ENCODE assay signal across 7 mouse cellular contexts in genomic region chr5:142794582-142794981, GRCm38 (mm10). TPM values are rescaled to one million over a fixed set of nuclear protein-coding genes. Genes with fewer than 3 reads are reported as not detected.
A peak's percentile ranks its signal among the peaks of the same experiment; 100 is the strongest.
DNase-seq lines count a peak whose midpoint lies in the region; ATAC-seq lines count a peak whose summit lies in the region.

No protein-coding gene starts in this region.

- WGBS in midbrain, embryonic 10.5 days: 86% methylated on average over 13 of the region's 13 CpGs
- 86% methylated on average over 13 of the region's 13 CpGs for WGBS in midbrain, embryonic 13.5 days
- 81% methylated on average over 13 of the region's 13 CpGs for WGBS in heart, embryonic 10.5 days
- WGBS in lung, embryonic 16.5 days: 70% methylated on average over 13 of the region's 13 CpGs

- no peak for ATAC-seq in midbrain, embryonic 13.5 days
- peak; percentile 16; the same call in 1 of the 2 replicates for ATAC-seq in lung, embryonic 16.5 days (ENCODE audit: low read depth)
- no peak for ATAC-seq in erythroid progenitor cell, adult 5-6 weeks (replicated peaks; ENCODE audit: low FRiP score, poor library complexity, severe bottlenecking)

- no peak overlapping the region for H3K9ac ChIP-seq in midbrain, embryonic 13.5 days (replicated peaks)
- H3K9ac ChIP-seq in lung, embryonic 16.5 days (ENCODE audit: low read length): no peak overlapping the region

- H3K36me3 ChIP-seq in midbrain, embryonic 10.5 days: peaks cover 87% of the 10 kb centered on the region
- peaks cover 41% of the 10 kb centered on the region for H3K36me3 ChIP-seq in midbrain, embryonic 13.5 days
- H3K36me3 ChIP-seq in heart, embryonic 10.5 days: peaks cover 51% of the 10 kb centered on the region
- peaks cover 6% of the 10 kb centered on the region for H3K36me3 ChIP-seq in lung, embryonic 16.5 days (ENCODE audit: control insufficient read depth, insufficient read depth, low read length)

- no peak overlapping the region for H3K4me2 ChIP-seq in midbrain, embryonic 13.5 days (replicated peaks)
- H3K4me2 ChIP-seq in lung, embryonic 16.5 days (ENCODE audit: low read depth, low read length): no peak overlapping the region

- DNase-seq in midbrain, embryonic 10.5 days (ENCODE audit: low spot score): no peak
- no peak for DNase-seq in heart, embryonic 10.5 days (ENCODE audit: low spot score)
- DNase-seq in spleen, postnatal 4 days (ENCODE audit: low spot score in 2 of 2): peak; percentile 70 to 82
- no peak for DNase-seq in urinary bladder, postnatal 14 days (ENCODE audit: low spot score)

- peak overlapping the region; percentile 35 for H3K27ac ChIP-seq in midbrain, embryonic 10.5 days (replicated peaks)
- H3K27ac ChIP-seq in midbrain, embryonic 13.5 days: no peak overlapping the region
- peak overlapping the region; percentile 73 for H3K27ac ChIP-seq in heart, embryonic 10.5 days
- 0 out of 2 replicates have a peak overlapping the region, but pooled peaks have one; percentile 3 for H3K27ac ChIP-seq in lung, embryonic 16.5 days (ENCODE audit: low read length)

- H3K27me3 ChIP-seq in midbrain, embryonic 10.5 days (ENCODE audit: low read depth, poor library complexity, severe bottlenecking): no peaks in the 10 kb centered on the region
- no peaks in the 10 kb centered on the region for H3K27me3 ChIP-seq in midbrain, embryonic 13.5 days
- H3K27me3 ChIP-seq in heart, embryonic 10.5 days (ENCODE audit: insufficient read depth, poor library complexity, severe bottlenecking): no peaks in the 10 kb centered on the region
- H3K27me3 ChIP-seq in lung, embryonic 16.5 days (ENCODE audit: control insufficient read depth, insufficient read depth, low read depth, low read length): no peaks in the 10 kb centered on the region

- H3K9me3 ChIP-seq in midbrain, embryonic 10.5 days (replicated peaks): peaks cover 4% of the 10 kb centered on the region; the same call in 1 of the 2 replicates
- no peaks in the 10 kb centered on the region for H3K9me3 ChIP-seq in midbrain, embryonic 13.5 days
- no peaks in the 10 kb centered on the region for H3K9me3 ChIP-seq in heart, embryonic 10.5 days
- no peaks in the 10 kb centered on the region for H3K9me3 ChIP-seq in lung, embryonic 16.5 days (ENCODE audit: control insufficient read depth, low read length)

- peaks cover 63% of the 10 kb centered on the region for H3K4me1 ChIP-seq in midbrain, embryonic 10.5 days
- peaks cover 78% of the 10 kb centered on the region for H3K4me1 ChIP-seq in midbrain, embryonic 13.5 days (replicated peaks)
- H3K4me1 ChIP-seq in heart, embryonic 10.5 days: peaks cover 74% of the 10 kb centered on the region
- H3K4me1 ChIP-seq in lung, embryonic 16.5 days (replicated peaks; ENCODE audit: control insufficient read depth, insufficient read depth, low read length): peaks cover 12% of the 10 kb centered on the region

- H3K4me3 ChIP-seq in midbrain, embryonic 10.5 days: no peak overlapping the region
- no peak overlapping the region for H3K4me3 ChIP-seq in midbrain, embryonic 13.5 days (replicated peaks)
- no peak overlapping the region for H3K4me3 ChIP-seq in heart, embryonic 10.5 days
- H3K4me3 ChIP-seq in lung, embryonic 16.5 days (ENCODE audit: low read length): no peak overlapping the region

RNA-seq across cellular contexts. Expression of gene Tnrc18, which starts 22.9 kb away (rescaled TPM):
- polyA plus RNA-seq in midbrain, embryonic 10.5 days (2016; fragmentation: Nextera tagmentation; extraction: Ambion mirVana): 18.7 and 23.2 TPM in 2 replicates
- polyA plus RNA-seq in midbrain, embryonic 13.5 days (2015; fragmentation: Nextera tagmentation; extraction: Ambion mirVana): 30.5 and 40.7 TPM in 2 replicates
- 22.2 and 24.8 TPM in 2 replicates for polyA plus RNA-seq in heart, embryonic 10.5 days (2016; fragmentation: Nextera tagmentation; extraction: Ambion mirVana)
- polyA plus RNA-seq in lung, embryonic 16.5 days (2015; fragmentation: Nextera tagmentation; extraction: Ambion mirVana): 17.3 and 18.2 TPM in 2 replicates
- total RNA-seq in erythroid progenitor cell, adult 5-6 weeks (2015; ENCODE audit: low replicate concordance): 14.4 and 21.8 TPM in 2 replicates
- total RNA-seq in erythroid progenitor cell, adult 5-6 weeks (2017; ENCODE audit: low replicate concordance): 15.1 TPM in 2 replicates

Comparison
In these comparisons a context has a peak if more than half of its experiments do, and no peak if none do; other contexts are left out.
1. DNase-seq: peak in spleen, postnatal 4 days (2 of 2); none in midbrain, embryonic 10.5 days (single experiment), heart, embryonic 10.5 days (single experiment) and urinary bladder, postnatal 14 days (single experiment).